Mouse (Mus musculus) kidney, adult 2 months (tissue): ENCODE data around the gene Olfr32.
"Not testable (repeated sequence)": the region's sequence is repeated elsewhere in the genome, so short reads cannot be mapped to it uniquely, and the experiment has no call there.

Experiments used
- CTCF ChIP-seq: fragments of 200-500 bp; conservative IDR thresholded peaks from 2 replicates; pipeline ENCODE4 v1.5.1; 2011; ENCODE audit warnings: low read depth, mild to moderate bottlenecking, control low read depth, low read length, moderate library complexity, mixed read lengths; ENCODE audit not compliant: insufficient read depth, insufficient read length
- POLR2A ChIP-seq: fragments of 200-500 bp; IDR thresholded peaks from one replicate; pipeline ENCODE4 v1.6.1; 2011; ENCODE audit warnings: low read depth, low read length, control low read depth

DNA sequence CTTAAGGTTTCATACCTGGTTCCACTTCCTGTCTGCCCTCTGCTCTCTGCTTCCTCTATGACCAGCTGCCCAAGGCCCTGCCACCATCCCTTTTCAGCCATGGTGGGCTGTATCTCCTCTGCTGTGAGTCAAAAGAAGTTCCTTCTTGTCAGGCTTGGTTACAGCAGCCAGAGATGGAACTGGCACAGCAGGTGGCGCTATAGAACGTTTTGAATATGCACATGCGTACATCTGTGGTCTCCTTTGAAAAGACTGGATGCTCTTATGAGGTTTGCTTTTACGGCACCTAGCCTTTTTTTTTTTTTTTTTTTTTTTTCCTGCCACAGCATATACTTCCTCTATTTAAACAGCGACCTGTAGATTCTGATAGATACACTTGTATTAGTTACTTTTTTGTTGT lies 45.0 kb upstream of the Olfr32 start:
- TF ChIP-seq POLR2A, CTCF: not testable (repeated sequence)
